Mouse (Mus musculus): Measurements from ENCODE around the gene Rhox11. TPM values are rescaled to one million over a fixed set of nuclear protein-coding genes. Genes with fewer than 3 reads are reported as not detected.
A peak's percentile ranks its signal among the peaks of the same experiment; 100 is the strongest.
"Not testable (repeated sequence)": the region's sequence is repeated elsewhere in the genome, so short reads cannot be mapped to it uniquely, and the experiment has no call there.

The Rhox11 gene
- not detected for total RNA-seq (2021)

GRCm38 (mm10) chrX:38085041-38085440 lies at the start of gene Rhox11:
Gene Rhox11, minus strand, starts transcription at chrX:38085141.
- no peak for DNase-seq

- no peak for DNase-seq
These were observed 36.5 kb upstream of the Rhox11 start for GRCm38 (mm10) chrX:38121478-38121877.

- DNase-seq = no peak
These were observed 36.0 kb upstream of the Rhox11 start, which contains the start of gene Rhox13 for GRCm38 (mm10) chrX:38120982-38121381. Gene Rhox13, plus strand, starts transcription at chrX:38121219.

- no peak for DNase-seq
These were observed 25.9 kb upstream of the Rhox11 start, which contains the start of gene Rhox12 for GRCm38 (mm10) chrX:38110807-38111206. Gene Rhox12, minus strand, starts transcription at chrX:38110907.

- DNase-seq = peak; percentile 51
These were observed 715 bp downstream of the Rhox11 start for GRCm38 (mm10) chrX:38084226-38084625.

- no peak for DNase-seq
These were observed 18.8 kb downstream of the Rhox11 start, which contains the start of gene Rhox10 for GRCm38 (mm10) chrX:38066175-38066574. Gene Rhox10, plus strand, starts transcription at chrX:38066475.

GRCm38 (mm10) chrX:38061544-38061943 lies 23.4 kb downstream of the Rhox11 start:
- DNase-seq = peak; percentile 21

- not testable (repeated sequence) for DNase-seq
These were observed 41.9 kb downstream of the Rhox11 start, which contains the start of gene Btg1-ps2 for GRCm38 (mm10) chrX:38043014-38043413. Gene Btg1-ps2, minus strand, starts transcription at chrX:38043114.

- DNase-seq = no peak
These were observed 45.3 kb downstream of the Rhox11 start for GRCm38 (mm10) chrX:38039666-38040065.

GRCm38 (mm10) chrX:38033841-38034240 lies 51.1 kb downstream of the Rhox11 start:
- DNase-seq = no peak

Other genes starting within 250 kb of the Rhox11 start
- not detected for gene Rhox8, start 206.2 kb downstream of the Rhox11 start, total RNA-seq (2021)
- not detected for gene Rhox7b, start 187.9 kb downstream of the Rhox11 start, total RNA-seq (2021)
- not detected for gene Rhox9, start 183.4 kb downstream of the Rhox11 start, total RNA-seq (2021)
- gene Btg1-ps1, start 66.3 kb downstream of the Rhox11 start, total RNA-seq (2021) = not detected
- gene Btg1-ps2, start 42.0 kb downstream of the Rhox11 start, total RNA-seq (2021) = not detected
- gene Rhox10, start 18.7 kb downstream of the Rhox11 start, total RNA-seq (2021) = not detected
- gene Rhox12, start 25.8 kb upstream of the Rhox11 start, total RNA-seq (2021) = not detected
- not detected for gene Rhox13, start 36.1 kb upstream of the Rhox11 start, total RNA-seq (2021)
- gene Zbtb33, start 104.7 kb upstream of the Rhox11 start, total RNA-seq (2021) = 10 to 100 TPM; 13.7 to 14.5 TPM
- 10 to 100 TPM; 29.4 to 60.9 TPM for gene Tmem255a, start 167.3 kb upstream of the Rhox11 start, total RNA-seq (2021)
- 1 to 10 TPM in 1 of 2 experiments, under 1 TPM in 1; 0.19 to 1.9 TPM for gene Atp1b4, start 231.0 kb upstream of the Rhox11 start, total RNA-seq (2021)